Mouse (Mus musculus) kidney, postnatal 14 days (tissue): ENCODE data around the gene Srgap2.
A peak's percentile ranks its signal among the peaks of the same experiment; 100 is the strongest.

Source experiments
- DNase-seq: peaks from one replicate; pipeline ENCODE4 v3.0.0; 2022; ENCODE audit warnings: mixed read lengths

Gene Srgap2

GRCm38 (mm10) chr1:131525586-131526271, 1.4 kb downstream of the Srgap2 start:
- DNase-seq, result peak; percentile 62

GRCm38 (mm10) chr1:131525101-131525585, 2.0 kb downstream of the Srgap2 start:
- peak; percentile 56 for DNase-seq

- no peak for DNase-seq
Measured at GRCm38 (mm10) chr1:131523794-131524193, 3.4 kb downstream of the Srgap2 start.

- no peak for DNase-seq
Measured at GRCm38 (mm10) chr1:131516588-131516987, 10.6 kb downstream of the Srgap2 start.

GRCm38 (mm10) chr1:131514197-131514596, 13.0 kb downstream of the Srgap2 start:
- DNase-seq, result peak; percentile 34

GRCm38 (mm10) chr1:131513136-131513535, 14.0 kb downstream of the Srgap2 start:
- no peak for DNase-seq

GRCm38 (mm10) chr1:131511661-131512500, 15.3 kb downstream of the Srgap2 start:
- DNase-seq, result peak; percentile 41

- no peak for DNase-seq
Measured at GRCm38 (mm10) chr1:131511131-131511530, 16.0 kb downstream of the Srgap2 start.

GRCm38 (mm10) chr1:131501681-131502080, 25.5 kb downstream of the Srgap2 start:
- no peak for DNase-seq

- no peak for DNase-seq
Measured at GRCm38 (mm10) chr1:131498231-131498630, 28.9 kb downstream of the Srgap2 start.

- DNase-seq, result peak; percentile 63
Measured at GRCm38 (mm10) chr1:131493966-131494898, 32.9 kb downstream of the Srgap2 start.

GRCm38 (mm10) chr1:131492360-131492759, 34.8 kb downstream of the Srgap2 start:
- DNase-seq, result no peak

GRCm38 (mm10) chr1:131491579-131491978, 35.6 kb downstream of the Srgap2 start:
- DNase-seq, result no peak

GRCm38 (mm10) chr1:131489312-131489711, 37.8 kb downstream of the Srgap2 start:
- DNase-seq, result peak; percentile 28

GRCm38 (mm10) chr1:131486094-131486850, 40.9 kb downstream of the Srgap2 start:
- no peak for DNase-seq

GRCm38 (mm10) chr1:131482242-131482641, 44.9 kb downstream of the Srgap2 start:
- peak; percentile 44 for DNase-seq

- DNase-seq, result no peak
Measured at GRCm38 (mm10) chr1:131481391-131481790, 45.8 kb downstream of the Srgap2 start.

- peak; percentile 39 for DNase-seq
Measured at GRCm38 (mm10) chr1:131478770-131479305, 48.3 kb downstream of the Srgap2 start.

GRCm38 (mm10) chr1:131475306-131475705, 51.8 kb downstream of the Srgap2 start:
- no peak for DNase-seq

- DNase-seq, result no peak
Measured at GRCm38 (mm10) chr1:131473631-131474118, 53.5 kb downstream of the Srgap2 start.

GRCm38 (mm10) chr1:131470597-131470996, 56.6 kb downstream of the Srgap2 start:
- no peak for DNase-seq
